Mouse (Mus musculus): ENCODE measurements around the gene Gata5. TPM values are rescaled to one million over a fixed set of nuclear protein-coding genes. Genes with fewer than 3 reads are reported as not detected.

Gata5 gene
- total and polyA plus RNA-seq, 3 experiments: 0.09 to 0.31 (median 0.28) TPM

Other genes starting within 250 kb of the Gata5 start
- gene Hrh3, start 230.2 kb downstream of the Gata5 start, total RNA-seq (2021): not detected
- 0.16 and 0.86 TPM in 2 replicates for gene Hrh3, start 230.2 kb downstream of the Gata5 start, polyA plus RNA-seq (2012; rRNA removed)
- gene Osbpl2, start 215.4 kb downstream of the Gata5 start, total RNA-seq (2021): 10 to 100 TPM; 41.8 to 42.3 TPM
- gene Osbpl2, start 215.4 kb downstream of the Gata5 start, polyA plus RNA-seq (2012; rRNA removed): 15.8 and 21.7 TPM in 2 replicates
- gene Adrm1, start 163.2 kb downstream of the Gata5 start, total RNA-seq (2021): 100 to 1,000 TPM; 152 to 183 TPM
- 280 and 296 TPM in 2 replicates for gene Adrm1, start 163.2 kb downstream of the Gata5 start, polyA plus RNA-seq (2012; rRNA removed)
- gene Lama5, start 108.8 kb downstream of the Gata5 start, total RNA-seq (2021): 10 to 100 TPM; 30.7 to 35.0 TPM
- gene Lama5, start 108.8 kb downstream of the Gata5 start, polyA plus RNA-seq (2012; rRNA removed): 41.7 and 48.7 TPM in 2 replicates
- gene Rps21, start 77.3 kb downstream of the Gata5 start, total RNA-seq (2021): 100 to 1,000 TPM; 380 to 873 TPM
- gene Rps21, start 77.3 kb downstream of the Gata5 start, polyA plus RNA-seq (2012; rRNA removed): 1,054 and 1,398 TPM in 2 replicates
- 10 to 100 TPM; 13.1 to 14.7 TPM for gene Cables2, start 61.2 kb downstream of the Gata5 start, total RNA-seq (2021)
- gene Cables2, start 61.2 kb downstream of the Gata5 start, polyA plus RNA-seq (2012; rRNA removed): 19.4 and 28.8 TPM in 2 replicates
- not detected for gene Rbbp8nl, start 44.8 kb downstream of the Gata5 start, total RNA-seq (2021)
- gene Rbbp8nl, start 44.8 kb downstream of the Gata5 start, polyA plus RNA-seq (2012; rRNA removed): not detected in 2 replicates
- 1 to 10 TPM; 2.7 to 3.0 TPM for gene Slco4a1, start 121.5 kb upstream of the Gata5 start, total RNA-seq (2021)
- 0.74 and 0.83 TPM in 2 replicates for gene Slco4a1, start 121.5 kb upstream of the Gata5 start, polyA plus RNA-seq (2012; rRNA removed)
- not detected for gene Ntsr1, start 165.3 kb upstream of the Gata5 start, total RNA-seq (2021)
- gene Ntsr1, start 165.3 kb upstream of the Gata5 start, polyA plus RNA-seq (2012; rRNA removed): not detected in 2 replicates
- 10 to 100 TPM; 17.0 to 17.8 TPM for gene Mrgbp, start 246.6 kb upstream of the Gata5 start, total RNA-seq (2021)
- 19.3 and 21.3 TPM in 2 replicates for gene Mrgbp, start 246.6 kb upstream of the Gata5 start, polyA plus RNA-seq (2012; rRNA removed)

Measured in adrenal gland, adult 2 months (tissue).